Mouse (Mus musculus): ENCODE results near the gene Zfp518a. TPM values are rescaled to one million over a fixed set of nuclear protein-coding genes. Genes with fewer than 3 reads are reported as not detected.

Gene Zfp518a
- 5.7 TPM for polyA plus RNA-seq (2021)

- TF ChIP-seq CTCF (IDR thresholded peaks at IDR 0.05), result no peak
- in situ Hi-C loops (cut with MboI; ENCODE audit: low pct_unique_long_range_greater_than_20kb), result no loop called here
- POLR2A ChIA-PET, result no interaction called here
- ATAC-seq (peak; percentile 80), DNase-seq (ENCODE audit: low read depth, low spot score) (peak; percentile 87)
- peaks cover 81% of the 10 kb centered on the region for H3K27me3 ChIP-seq
- CTCF ChIA-PET, result no interaction called here
Measured at GRCm38 (mm10) chr19:40894519-40895392, at the start of gene Zfp518a. Zfp518a (plus strand) TSS chr19:40894705.

GRCm38 (mm10) chr19:40844731-40845130, 49.8 kb upstream of the Zfp518a start:
- ATAC-seq, result no peak
- TF ChIP-seq CTCF (IDR thresholded peaks at IDR 0.05), result no peak
- no peaks in the 10 kb centered on the region for H3K27me3 ChIP-seq
- in situ Hi-C loops (cut with MboI; ENCODE audit: low pct_unique_long_range_greater_than_20kb), result no loop called here
- POLR2A ChIA-PET, result no interaction called here
- CTCF ChIA-PET, result no interaction called here
- no peak for DNase-seq (ENCODE audit: low read depth, low spot score)

- POLR2A ChIA-PET, result interaction anchor here (0.8 kb wide), 1 partner anchor 14 kb away, joined by 3 read pairs; no protein-coding TSS in a partner anchor
- peaks cover 13% of the 10 kb centered on the region for H3K27me3 ChIP-seq
- ATAC-seq, result no peak
- DNase-seq (ENCODE audit: low read depth, low spot score), result no peak
- in situ Hi-C loops (cut with MboI; ENCODE audit: low pct_unique_long_range_greater_than_20kb), result no loop called here
- CTCF ChIA-PET, result interaction anchor here (1.3 to 2.1 kb wide), 2 partner anchors 9 to 21 kb away, joined by 3 to 7 read pairs; no protein-coding TSS in a partner anchor
- no peak for TF ChIP-seq CTCF (IDR thresholded peaks at IDR 0.05)
Measured at GRCm38 (mm10) chr19:40849391-40849790, 45.1 kb upstream of the Zfp518a start.

- DNase-seq (ENCODE audit: low read depth, low spot score) (no peak), ATAC-seq (no peak)
- CTCF ChIA-PET, result no interaction called here
- H3K27me3 ChIP-seq, result peaks cover 65% of the 10 kb centered on the region
- TF ChIP-seq CTCF (IDR thresholded peaks at IDR 0.05), result no peak
- in situ Hi-C loops (cut with MboI; ENCODE audit: low pct_unique_long_range_greater_than_20kb), result no loop called here
- POLR2A ChIA-PET, result no interaction called here
Measured at GRCm38 (mm10) chr19:40859555-40859954, 35.0 kb upstream of the Zfp518a start.

GRCm38 (mm10) chr19:40868284-40868683, 26.2 kb upstream of the Zfp518a start:
- ATAC-seq (no peak), DNase-seq (ENCODE audit: low read depth, low spot score) (no peak)
- TF ChIP-seq CTCF (IDR thresholded peaks at IDR 0.05), result no peak
- in situ Hi-C loops (cut with MboI; ENCODE audit: low pct_unique_long_range_greater_than_20kb), result no loop called here
- ChIA-PET POLR2A (no interaction called here), CTCF (interaction anchor here (0.9 kb wide), 1 partner anchor 14 kb away, joined by 3 read pairs; no protein-coding TSS in a partner anchor)
- peaks cover 75% of the 10 kb centered on the region for H3K27me3 ChIP-seq

- in situ Hi-C loops (cut with MboI; ENCODE audit: low pct_unique_long_range_greater_than_20kb), result no loop called here
- POLR2A ChIA-PET, result no interaction called here
- ATAC-seq, result no peak
Measured at GRCm38 (mm10) chr19:40869425-40870105, 24.9 kb upstream of the Zfp518a start.

GRCm38 (mm10) chr19:40872955-40873665, 21.4 kb upstream of the Zfp518a start:
- peaks cover 84% of the 10 kb centered on the region for H3K27me3 ChIP-seq
- no peak for ATAC-seq
- no peak for DNase-seq (ENCODE audit: low read depth, low spot score)
- TF ChIP-seq CTCF (IDR thresholded peaks at IDR 0.05), result peak; percentile 31
- POLR2A ChIA-PET, result no interaction called here
- in situ Hi-C loops (cut with MboI; ENCODE audit: low pct_unique_long_range_greater_than_20kb), result no loop called here
- CTCF ChIA-PET, result no interaction called here

More at GRCm38 (mm10) chr19:40869425-40870105, 24.9 kb upstream of the Zfp518a start:
- H3K27me3 ChIP-seq, result peaks cover 75% of the 10 kb centered on the region
- no peak for DNase-seq (ENCODE audit: low read depth, low spot score)
- TF ChIP-seq CTCF (IDR thresholded peaks at IDR 0.05), result no peak
- CTCF ChIA-PET, result interaction anchor here (0.9 to 1.0 kb wide), 2 partner anchors 15 to 40 kb away, joined by 3 read pairs; no protein-coding TSS in a partner anchor

- ChIA-PET CTCF (interaction anchor here (3.4 kb wide), 1 partner anchor 11 kb away, joined by 8 read pairs; no protein-coding TSS in a partner anchor), POLR2A (no interaction called here)
- TF ChIP-seq CTCF (IDR thresholded peaks at IDR 0.05), result no peak
- DNase-seq (ENCODE audit: low read depth, low spot score) (no peak), ATAC-seq (no peak)
- peaks cover 93% of the 10 kb centered on the region for H3K27me3 ChIP-seq
- in situ Hi-C loops (cut with MboI; ENCODE audit: low pct_unique_long_range_greater_than_20kb), result no loop called here
Measured at GRCm38 (mm10) chr19:40881700-40882099, 12.8 kb upstream of the Zfp518a start.

GRCm38 (mm10) chr19:40888887-40889286, 5.6 kb upstream of the Zfp518a start:
- ChIA-PET POLR2A (no interaction called here), CTCF (interaction anchor here (1.0 kb wide), 1 partner anchor 11 kb away, joined by 3 read pairs; no protein-coding TSS in a partner anchor)
- no peak for TF ChIP-seq CTCF (IDR thresholded peaks at IDR 0.05)
- H3K27me3 ChIP-seq, result peaks cover 93% of the 10 kb centered on the region
- DNase-seq (ENCODE audit: low read depth, low spot score) (no peak), ATAC-seq (no peak)
- in situ Hi-C loops (cut with MboI; ENCODE audit: low pct_unique_long_range_greater_than_20kb), result no loop called here

- no peak for TF ChIP-seq CTCF (IDR thresholded peaks at IDR 0.05)
- peaks cover 84% of the 10 kb centered on the region for H3K27me3 ChIP-seq
- ChIA-PET CTCF (no interaction called here), POLR2A (no interaction called here)
- in situ Hi-C loops (cut with MboI; ENCODE audit: low pct_unique_long_range_greater_than_20kb), result no loop called here
- no peak for ATAC-seq
- DNase-seq (ENCODE audit: low read depth, low spot score), result no peak
Measured at GRCm38 (mm10) chr19:40894071-40894506, 416 bp upstream of the Zfp518a start.

Data from Patski (cell line).